ENCODE assay signal across 9 mouse cellular contexts in genomic region chr14:48332193-48332592, GRCm38 (mm10).
DNase-seq lines count a peak whose midpoint lies in the region; ATAC-seq and TF ChIP-seq lines count a peak whose summit lies in the region.
"Had no signal": no experiment of that assay in that cellular context is flagged by ENCODE, and none has a peak within 500 bp of the region (broad histone marks: within the 10 kb centered on the region; RNA-seq: fewer than 3 reads in every experiment).

No protein-coding gene starts in this region.

- no peak for ATAC-seq in midbrain, postnatal 0 days (ENCODE audit: low FRiP score)
- no peak for ATAC-seq in midbrain, embryonic 14.5 days (ENCODE audit: low FRiP score, low TSS enrichment)
- ATAC-seq in kidney, embryonic 15.5 days (replicated peaks; ENCODE audit: low FRiP score): peak; percentile 83
- ATAC-seq in stomach, embryonic 15.5 days (ENCODE audit: insufficient read depth, low FRiP score, low read depth): no peak

- peak; percentile 14 for DNase-seq in midbrain, postnatal 0 days (ENCODE audit: low spot score)
- DNase-seq in midbrain, embryonic 14.5 days: no peak
- DNase-seq in embryonic facial prominence, embryonic 10.5 days (ENCODE audit: low spot score): peak; percentile 62
- DNase-seq in spleen, postnatal 4 days (ENCODE audit: low spot score in 2 of 2): no peak
- DNase-seq in urinary bladder, adult 18-20 months (ENCODE audit: low spot score in 2 of 2): no peak
- DNase-seq: cerebellum, adult 9-11 months had no signal

- H3K27ac ChIP-seq in midbrain, postnatal 0 days (ENCODE audit: low read depth, low read length): no peak overlapping the region
- H3K27ac ChIP-seq in midbrain, embryonic 14.5 days (replicated peaks; ENCODE audit: low read depth, low read length): no peak overlapping the region
- H3K27ac ChIP-seq in embryonic facial prominence, embryonic 10.5 days (replicated peaks): peak overlapping the region; percentile 63; the same call in 1 of the 2 replicates
- peak overlapping the region; percentile 85 for H3K27ac ChIP-seq in kidney, embryonic 15.5 days
- H3K27ac ChIP-seq in stomach, embryonic 15.5 days: peak overlapping the region; percentile 40; the same call in 1 of the 2 replicates
- H3K27ac ChIP-seq: midbrain, embryonic 12.5 days had no signal

- H3K9me3 ChIP-seq in midbrain, postnatal 0 days (ENCODE audit: low read length): no peaks in the 10 kb centered on the region
- no peaks in the 10 kb centered on the region for H3K9me3 ChIP-seq in midbrain, embryonic 14.5 days (ENCODE audit: control insufficient read depth, low read length)
- H3K9me3 ChIP-seq in embryonic facial prominence, embryonic 10.5 days: no peaks in the 10 kb centered on the region
- H3K9me3 ChIP-seq in kidney, embryonic 15.5 days (replicated peaks): no peaks in the 10 kb centered on the region
- no peaks in the 10 kb centered on the region for H3K9me3 ChIP-seq in stomach, embryonic 15.5 days
- H3K9me3 ChIP-seq: midbrain, embryonic 12.5 days had no signal

- no peak overlapping the region for H3K4me3 ChIP-seq in midbrain, postnatal 0 days (ENCODE audit: low read depth, low read length)
- H3K4me3 ChIP-seq in midbrain, embryonic 14.5 days (replicated peaks; ENCODE audit: low read depth, low read length): no peak overlapping the region
- H3K4me3 ChIP-seq in embryonic facial prominence, embryonic 10.5 days: no peak overlapping the region
- no peak overlapping the region for H3K4me3 ChIP-seq in kidney, embryonic 15.5 days (replicated peaks)
- no peak overlapping the region for H3K4me3 ChIP-seq in stomach, embryonic 15.5 days (replicated peaks)
- H3K4me3 ChIP-seq: midbrain, embryonic 12.5 days had no signal

- no peaks in the 10 kb centered on the region for H3K27me3 ChIP-seq in midbrain, postnatal 0 days (ENCODE audit: insufficient read depth, low read length)
- H3K27me3 ChIP-seq in midbrain, embryonic 14.5 days (ENCODE audit: control insufficient read depth, insufficient read depth, low read length): 0 out of 2 replicates have a peak, but pooled peaks cover 3% of the 10 kb centered on the region
- no peaks in the 10 kb centered on the region for H3K27me3 ChIP-seq in embryonic facial prominence, embryonic 10.5 days (replicated peaks; ENCODE audit: low read depth, poor library complexity, severe bottlenecking)
- H3K27me3 ChIP-seq in kidney, embryonic 15.5 days: no peaks in the 10 kb centered on the region
- no peaks in the 10 kb centered on the region for H3K27me3 ChIP-seq in stomach, embryonic 15.5 days (replicated peaks)

- no peak overlapping the region for H3K4me2 ChIP-seq in midbrain, postnatal 0 days (ENCODE audit: low read depth, low read length, poor library complexity, severe bottlenecking)
- no peak overlapping the region for H3K4me2 ChIP-seq in midbrain, embryonic 14.5 days (ENCODE audit: low read length)
- no peak overlapping the region for H3K4me2 ChIP-seq in kidney, embryonic 15.5 days
- H3K4me2 ChIP-seq in stomach, embryonic 15.5 days: no peak overlapping the region
- H3K4me2 ChIP-seq: midbrain, embryonic 12.5 days had no signal

- TF ChIP-seq CTCF in midbrain, postnatal 0 days (IDR thresholded peaks at IDR 0.05): no peak

- no peaks in the 10 kb centered on the region for H3K36me3 ChIP-seq in midbrain, postnatal 0 days (ENCODE audit: insufficient read depth, low read length)
- no peaks in the 10 kb centered on the region for H3K36me3 ChIP-seq in midbrain, embryonic 14.5 days (ENCODE audit: control insufficient read depth, insufficient read depth, low read length)
- H3K36me3 ChIP-seq in embryonic facial prominence, embryonic 10.5 days (replicated peaks): no peaks in the 10 kb centered on the region
- H3K36me3 ChIP-seq in kidney, embryonic 15.5 days: no peaks in the 10 kb centered on the region
- no peaks in the 10 kb centered on the region for H3K36me3 ChIP-seq in stomach, embryonic 15.5 days
- H3K36me3 ChIP-seq: midbrain, embryonic 12.5 days had no signal

- no peaks in the 10 kb centered on the region for H3K4me1 ChIP-seq in midbrain, postnatal 0 days (ENCODE audit: insufficient read depth, low read length)
- peaks cover 20% of the 10 kb centered on the region for H3K4me1 ChIP-seq in midbrain, embryonic 14.5 days (ENCODE audit: control insufficient read depth, insufficient read depth, low read length)
- peaks cover 42% of the 10 kb centered on the region for H3K4me1 ChIP-seq in embryonic facial prominence, embryonic 10.5 days
- H3K4me1 ChIP-seq in kidney, embryonic 15.5 days: peaks cover 43% of the 10 kb centered on the region
- peaks cover 27% of the 10 kb centered on the region for H3K4me1 ChIP-seq in stomach, embryonic 15.5 days

- 89% methylated on average over 2 of the region's 2 CpGs for WGBS in midbrain, postnatal 0 days
- WGBS in midbrain, embryonic 14.5 days: 75% methylated on average over 2 of the region's 2 CpGs
- WGBS in embryonic facial prominence, embryonic 10.5 days: 29% methylated on average over 2 of the region's 2 CpGs
- WGBS in kidney, embryonic 15.5 days: 11% methylated on average over 2 of the region's 2 CpGs
- WGBS in stomach, embryonic 15.5 days: 39% methylated on average over 2 of the region's 2 CpGs

- no peak overlapping the region for H3K9ac ChIP-seq in midbrain, postnatal 0 days (replicated peaks; ENCODE audit: low read length, poor library complexity, severe bottlenecking)
- no peak overlapping the region for H3K9ac ChIP-seq in midbrain, embryonic 14.5 days (replicated peaks; ENCODE audit: low read length)
- no peak overlapping the region for H3K9ac ChIP-seq in kidney, embryonic 15.5 days
- H3K9ac ChIP-seq in stomach, embryonic 15.5 days: no peak overlapping the region
- H3K9ac ChIP-seq: midbrain, embryonic 12.5 days had no signal

Comparison
In these comparisons a context has a peak if more than half of its experiments do, and no peak if none do; other contexts are left out.
1. DNase-seq: peak in midbrain, postnatal 0 days (single experiment) and embryonic facial prominence, embryonic 10.5 days (single experiment); none in midbrain, embryonic 14.5 days (single experiment), spleen, postnatal 4 days (0 of 2) and urinary bladder, adult 18-20 months (0 of 2).
2. H3K27ac ChIP-seq: peak in embryonic facial prominence, embryonic 10.5 days (single experiment), kidney, embryonic 15.5 days (single experiment) and stomach, embryonic 15.5 days (single experiment); none in midbrain, postnatal 0 days (single experiment) and midbrain, embryonic 14.5 days (single experiment).